Mouse (Mus musculus) ES-Bruce4 (cell line): ENCODE results near the gene Ly75.

Experiments
- CTCF ChIP-seq: IDR thresholded peaks from one replicate; pipeline ENCODE4 v1.8.1; 2011; ENCODE audit warnings: low read depth, low read length
- EP300 ChIP-seq: IDR thresholded peaks from 2 replicates; pipeline ENCODE4 v1.6.1; 2011; ENCODE audit warnings: low read depth, low read length; ENCODE audit not compliant: insufficient read depth
- POLR2A ChIP-seq: IDR thresholded peaks from one replicate; pipeline ENCODE4 v1.8.1; 2011; ENCODE audit warnings: low read length; ENCODE audit not compliant: insufficient read depth

DNA sequence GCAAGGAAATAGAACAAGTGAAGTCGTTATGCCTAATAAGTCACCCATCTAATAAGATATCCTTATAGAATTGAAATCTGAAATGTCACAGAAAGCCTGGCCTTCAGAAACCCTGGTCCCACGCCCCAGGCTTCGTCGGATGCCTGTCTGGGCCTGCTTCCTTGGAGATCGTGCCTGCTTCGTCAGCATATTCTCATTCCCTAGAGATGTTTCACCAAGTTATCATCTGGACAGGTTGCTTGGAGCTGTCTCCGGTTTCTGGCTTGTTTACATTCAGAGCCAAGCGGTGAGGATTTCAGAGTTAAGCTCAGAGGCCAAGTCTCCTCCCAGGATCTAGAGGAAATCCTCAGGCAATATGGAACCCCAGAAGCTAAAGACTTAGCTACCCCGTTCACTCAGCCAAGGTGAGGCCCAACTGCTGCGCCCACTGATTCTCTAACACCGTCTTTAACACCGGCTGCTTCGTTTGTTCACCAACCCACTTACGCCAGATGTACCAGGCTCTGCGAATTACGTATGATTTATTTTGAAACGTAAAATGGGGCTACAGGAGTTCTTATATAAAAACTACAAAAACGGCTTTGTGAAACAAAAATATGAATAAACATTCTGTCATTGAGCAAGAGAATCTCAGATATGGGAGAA lies 30.0 kb upstream of the Ly75 start:
- TF ChIP-seq CTCF (no peak), POLR2A (no peak), EP300 (no peak)
